ENCODE assay signal across 9 mouse cellular contexts in the genomic region with DNA sequence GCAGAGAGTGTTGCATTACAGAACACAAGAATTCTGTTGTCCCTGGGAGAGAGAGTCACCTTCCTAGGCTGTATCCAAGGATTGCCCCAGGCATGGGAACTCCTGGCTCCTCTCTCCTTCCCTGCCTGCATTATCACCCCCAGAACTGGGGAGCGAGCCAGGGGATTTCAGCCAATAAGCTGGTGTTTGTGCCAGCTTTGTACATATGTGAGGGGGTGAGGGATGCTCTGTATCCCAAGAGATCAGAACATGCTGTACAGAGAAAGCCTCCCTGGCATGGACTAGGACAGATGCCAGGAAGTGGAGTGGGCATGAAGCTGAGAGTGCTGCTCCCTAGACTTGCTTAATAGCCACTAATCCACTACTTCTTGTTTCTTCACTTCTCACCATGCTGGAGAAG. TPM values are rescaled to one million over a fixed set of nuclear protein-coding genes. Genes with fewer than 3 reads are reported as not detected.
DNase-seq lines count a peak whose midpoint lies in the region; ATAC-seq and TF ChIP-seq lines count a peak whose summit lies in the region.
"Had no signal": no experiment of that assay in that cellular context is flagged by ENCODE, and none has a peak within 500 bp of the region (broad histone marks: within the 10 kb centered on the region; RNA-seq: fewer than 3 reads in every experiment).

No protein-coding gene starts in this region.

- H3K36me3 ChIP-seq in neural tube, embryonic 15.5 days, result no peaks in the 10 kb centered on the region
- no peaks in the 10 kb centered on the region for H3K36me3 ChIP-seq in intestine, postnatal 0 days (ENCODE audit: control insufficient read depth, insufficient read depth)

- no peak overlapping the region for H3K27ac ChIP-seq in cerebellum, adult 2 months (ENCODE audit: insufficient read depth, low read length)
- H3K27ac ChIP-seq in neural tube, embryonic 15.5 days (replicated peaks), result no peak overlapping the region
- H3K27ac ChIP-seq in intestine, postnatal 0 days (ENCODE audit: low read depth, low read length), result no peak overlapping the region

- ATAC-seq in neural tube, embryonic 15.5 days (ENCODE audit: low FRiP score), result peak; percentile 55; the same call in 1 of the 2 replicates
- no peak for ATAC-seq in megakaryocyte progenitor cell, adult 5-6 weeks (replicated peaks; ENCODE audit: poor library complexity)
- ATAC-seq in intestine, postnatal 0 days, result no peak

- intact Hi-C loops in heart, postnatal 14 days (cut with DNase I), result no loop called here

- DNase-seq in heart, adult 11 months, result peak; percentile 87
- no peak for DNase-seq in heart, postnatal 14 days
- DNase-seq in cerebellum, adult 2 months, result peak; percentile 47 to 55
- peak; percentile 87 to 94 for DNase-seq in layer of hippocampus, adult 18-20 months (ENCODE audit: low spot score in 2 of 2)
- DNase-seq in adrenal gland, adult 18-20 months (ENCODE audit: low spot score in 2 of 2), result no peak
- DNase-seq: gastrocnemius, postnatal 36 days had no signal

- no peaks in the 10 kb centered on the region for H3K27me3 ChIP-seq in cerebellum, adult 2 months (ENCODE audit: control insufficient read depth, insufficient read depth, low read length)
- no peaks in the 10 kb centered on the region for H3K27me3 ChIP-seq in neural tube, embryonic 15.5 days (replicated peaks)
- H3K27me3 ChIP-seq in intestine, postnatal 0 days (replicated peaks; ENCODE audit: control insufficient read depth, insufficient read depth, low read length), result no peaks in the 10 kb centered on the region

- no peaks in the 10 kb centered on the region for H3K9me3 ChIP-seq in neural tube, embryonic 15.5 days (replicated peaks)
- no peaks in the 10 kb centered on the region for H3K9me3 ChIP-seq in intestine, postnatal 0 days (ENCODE audit: control insufficient read depth)

- H3K4me2 ChIP-seq in neural tube, embryonic 15.5 days, result no peak overlapping the region
- H3K4me2 ChIP-seq in intestine, postnatal 0 days (replicated peaks; ENCODE audit: low read depth), result no peak overlapping the region

- TF ChIP-seq POLR2A in cerebellum, adult 2 months (IDR thresholded peaks at IDR 0.05; ENCODE audit: borderline replicate concordance, insufficient read depth, low read length), result no peak

- peaks cover 4% of the 10 kb centered on the region; the same call in 1 of the 2 replicates for H3K4me1 ChIP-seq in cerebellum, adult 2 months (ENCODE audit: control insufficient read depth, insufficient read depth, low read length)
- H3K4me1 ChIP-seq in neural tube, embryonic 15.5 days, result no peaks in the 10 kb centered on the region
- H3K4me1 ChIP-seq in intestine, postnatal 0 days (replicated peaks; ENCODE audit: control insufficient read depth, insufficient read depth, low read length), result no peaks in the 10 kb centered on the region

- no peak overlapping the region for H3K9ac ChIP-seq in neural tube, embryonic 15.5 days (replicated peaks)
- no peak overlapping the region for H3K9ac ChIP-seq in intestine, postnatal 0 days (ENCODE audit: low read depth, low read length)

- WGBS in cerebellum, adult 2 months, result 6% methylated on average over 1 of the region's 1 CpGs
- WGBS in neural tube, embryonic 15.5 days, result 91% methylated on average over 1 of the region's 1 CpGs
- 100% methylated on average over 1 of the region's 1 CpGs for WGBS in intestine, postnatal 0 days

- no peak for TF ChIP-seq CTCF in cerebellum, adult 2 months (IDR thresholded peaks at IDR 0.05; ENCODE audit: borderline replicate concordance, insufficient read depth, low read depth, low read length)
- TF ChIP-seq CTCF in intestine, postnatal 0 days (IDR thresholded peaks at IDR 0.05; ENCODE audit: low read depth), result no peak

- no peak overlapping the region for H3K4me3 ChIP-seq in cerebellum, adult 2 months (replicated peaks; ENCODE audit: insufficient read depth, low read depth, low read length)
- no peak overlapping the region for H3K4me3 ChIP-seq in neural tube, embryonic 15.5 days (replicated peaks)
- H3K4me3 ChIP-seq in intestine, postnatal 0 days (ENCODE audit: low read depth, low read length), result no peak overlapping the region

RNA-seq across cellular contexts. Expression of a gene that starts 53.8 kb away (rescaled TPM):
- total RNA-seq in heart, postnatal 14 days (2021), result under 1 TPM; 0.02 to 0.17 TPM
- 0.74 and 1.0 TPM in 2 replicates for polyA plus RNA-seq in cerebellum, adult 2 months (2012; rRNA removed)
- 10 to 100 TPM; 14.8 to 16.1 TPM for total RNA-seq in layer of hippocampus, adult 18-20 months (2021)
- polyA plus RNA-seq in neural tube, embryonic 15.5 days (2015; fragmentation: Nextera tagmentation; extraction: Ambion mirVana), result 2.3 and 2.5 TPM in 2 replicates
- total RNA-seq in megakaryocyte progenitor cell, adult 5-6 weeks (2015), result not detected in 2 replicates
- not detected in 2 replicates for total RNA-seq in megakaryocyte progenitor cell, adult 5-6 weeks (2017)
- polyA plus RNA-seq in intestine, postnatal 0 days (2015; fragmentation: Nextera tagmentation; extraction: Ambion mirVana), result 0.10 TPM in 2 replicates
- total RNA-seq in adrenal gland, adult 18-20 months (2021), result not detected
- total RNA-seq: gastrocnemius, postnatal 36 days had no signal

Comparison
In these comparisons a context has a peak if more than half of its experiments do, and no peak if none do; other contexts are left out.
1. DNase-seq: peak in heart, adult 11 months (single experiment), cerebellum, adult 2 months (2 of 2) and layer of hippocampus, adult 18-20 months (2 of 2); none in heart, postnatal 14 days (0 of 2) and adrenal gland, adult 18-20 months (0 of 2).
2. RNA of a gene that starts 53.8 kb away (total RNA-seq): 14.8 to 16.1 TPM in layer of hippocampus, adult 18-20 months; 0.02 to 0.17 TPM in heart, postnatal 14 days, not detected in megakaryocyte progenitor cell, adult 5-6 weeks and not detected in adrenal gland, adult 18-20 months; every median in the first group is over 10 times any median in the second.